Mouse (Mus musculus): ENCODE results near the gene Rinl. TPM values are rescaled to one million over a fixed set of nuclear protein-coding genes. Genes with fewer than 3 reads are reported as not detected.

The Rinl gene
- polyA plus RNA-seq, 1 experiment from 2014 or later: 4.0 TPM

DNA sequence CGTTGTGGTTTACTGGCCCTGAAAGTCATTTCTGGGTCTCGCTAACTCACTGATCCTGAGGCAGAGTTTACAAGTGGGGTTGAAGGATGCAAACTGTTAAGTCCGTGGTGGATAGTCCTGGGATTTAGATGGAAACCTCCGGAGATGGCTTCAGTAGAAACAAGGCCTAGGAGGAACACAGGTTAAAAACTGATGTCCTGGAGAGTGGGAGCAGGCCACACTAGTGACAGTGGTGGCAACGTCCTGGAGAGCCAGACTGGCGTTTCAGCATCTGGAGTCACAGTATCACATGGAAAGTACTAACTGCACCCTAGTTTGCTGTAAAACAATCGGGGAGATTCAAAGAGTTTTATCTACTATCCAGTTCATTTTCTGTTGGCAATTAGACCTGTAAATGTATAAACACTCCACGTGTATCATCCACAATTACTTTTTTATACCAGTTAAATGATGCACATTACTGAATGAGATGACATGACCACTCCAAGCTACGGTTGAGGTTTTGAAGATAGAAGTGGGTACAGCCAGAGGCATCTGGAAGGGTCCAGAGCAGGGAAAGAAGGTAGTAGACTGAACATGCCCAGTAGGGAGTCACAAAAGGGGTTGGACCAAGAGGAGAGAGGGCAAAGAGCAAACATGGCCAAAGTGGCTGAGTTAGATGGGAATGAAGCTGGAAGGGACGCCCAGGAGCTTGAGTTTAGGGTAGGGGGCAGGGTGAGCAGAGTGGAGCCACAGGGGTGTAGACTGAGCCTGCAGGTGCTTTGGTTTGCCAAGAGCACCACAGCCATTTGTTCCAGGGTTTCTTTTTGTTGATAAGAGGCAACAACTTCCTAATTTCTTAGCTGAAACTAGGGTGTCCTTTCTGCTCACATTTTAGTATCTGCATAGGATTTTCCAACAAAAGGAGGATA is 34.5 kb downstream of the Rinl start:
- peak; percentile 15 for DNase-seq (ENCODE audit: low spot score)
- Histone ChIP-seq H3K9me3 (no peaks in the 10 kb centered on the region), H3K4me1 (replicated peaks) (peaks cover 58% of the 10 kb centered on the region), H3K36me3 (peaks cover 48% of the 10 kb centered on the region), H3K27ac (no peak overlapping the region), H3K27me3 (ENCODE audit: insufficient read depth, poor library complexity, severe bottlenecking) (no peaks in the 10 kb centered on the region), H3K4me3 (no peak overlapping the region)
- 58% methylated on average over 10 of the region's 10 CpGs for WGBS

DNA sequence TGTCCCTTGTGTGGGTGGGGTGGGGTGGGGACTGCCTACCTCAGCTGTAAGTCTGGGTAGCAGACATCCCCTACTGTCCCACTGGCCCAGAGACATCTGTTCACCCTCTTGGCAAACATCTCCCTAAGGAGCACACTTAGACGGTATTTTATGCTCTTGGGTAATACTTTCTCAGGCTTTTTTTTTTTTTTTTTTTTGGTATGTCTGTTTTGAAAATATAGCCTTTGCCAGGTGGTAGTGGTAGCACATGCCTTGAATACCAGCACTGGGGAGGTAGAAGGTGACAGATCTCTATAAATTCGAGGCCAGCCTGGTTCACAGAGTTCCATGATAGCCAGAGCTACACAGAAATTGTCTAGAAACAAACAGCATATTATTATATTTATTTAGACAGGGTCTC is 35.2 kb downstream of the Rinl start:
- H3K36me3 ChIP-seq: peaks cover 41% of the 10 kb centered on the region
- WGBS: 73% methylated on average over 2 of the region's 2 CpGs

DNA sequence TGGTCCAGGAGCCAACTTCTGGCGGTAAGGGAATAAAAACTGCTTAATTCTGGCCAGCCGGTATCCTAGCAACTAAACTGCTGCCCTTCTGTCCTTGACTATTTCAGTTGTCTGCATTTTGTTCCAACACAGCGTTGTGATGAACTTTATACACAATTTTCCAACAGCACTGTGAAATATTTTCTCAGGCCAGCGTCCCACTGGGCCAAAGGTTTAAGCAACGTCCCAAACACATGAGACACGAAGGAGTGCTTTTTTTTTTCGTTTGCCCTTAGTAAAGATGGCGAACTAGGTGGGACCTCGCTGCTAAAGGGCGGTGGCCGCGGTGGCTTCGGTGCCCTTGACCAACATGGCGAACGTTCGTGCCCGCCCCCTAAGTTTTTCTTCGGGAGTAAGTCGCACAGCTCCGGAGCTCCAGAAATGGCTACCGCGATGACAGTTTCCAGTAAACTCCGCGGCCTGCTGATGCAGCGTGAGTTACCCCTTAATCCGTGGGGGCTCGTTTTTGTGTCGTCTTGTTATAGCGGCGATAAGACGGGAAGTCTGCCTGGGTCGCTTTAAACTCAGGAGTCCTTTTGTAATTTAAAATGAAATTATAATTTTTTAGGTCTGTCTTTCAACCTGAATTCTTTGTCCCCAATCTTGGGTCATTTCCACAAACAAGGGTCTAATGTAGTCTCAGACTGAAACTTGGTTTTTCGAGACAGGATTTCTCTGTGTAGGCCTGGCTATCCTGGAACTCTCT is 36.3 kb downstream of the Rinl start, which contains the start of gene Ech1:
TSS of gene Ech1 (plus strand) at position 277 of the 745 bp plus-strand sequence.
- H3K36me3 ChIP-seq: peaks cover 39% of the 10 kb centered on the region
- 3% methylated on average over 33 of the region's 33 CpGs for WGBS
- peak; percentile 90 for DNase-seq (ENCODE audit: low spot score)
- peaks cover 5% of the 10 kb centered on the region; the same call in 1 of the 2 replicates for H3K9me3 ChIP-seq
- peak within 1 kb of the TSS; percentile 60 for H3K4me3 ChIP-seq
- H3K4me1 ChIP-seq (replicated peaks): peaks cover 41% of the 10 kb centered on the region
- no peaks in the 10 kb centered on the region for H3K27me3 ChIP-seq (ENCODE audit: insufficient read depth, poor library complexity, severe bottlenecking)
- peak within 1 kb of the TSS; percentile 92 for H3K27ac ChIP-seq

More for the DNA sequence above, 35.2 kb downstream of the Rinl start:
- H3K9me3 ChIP-seq: no peaks in the 10 kb centered on the region
- peaks cover 52% of the 10 kb centered on the region for H3K4me1 ChIP-seq (replicated peaks)
- no peaks in the 10 kb centered on the region for H3K27me3 ChIP-seq (ENCODE audit: insufficient read depth, poor library complexity, severe bottlenecking)
- no peak overlapping the region for H3K27ac ChIP-seq
- no peak overlapping the region for H3K4me3 ChIP-seq
- DNase-seq (ENCODE audit: low spot score): no peak

DNA sequence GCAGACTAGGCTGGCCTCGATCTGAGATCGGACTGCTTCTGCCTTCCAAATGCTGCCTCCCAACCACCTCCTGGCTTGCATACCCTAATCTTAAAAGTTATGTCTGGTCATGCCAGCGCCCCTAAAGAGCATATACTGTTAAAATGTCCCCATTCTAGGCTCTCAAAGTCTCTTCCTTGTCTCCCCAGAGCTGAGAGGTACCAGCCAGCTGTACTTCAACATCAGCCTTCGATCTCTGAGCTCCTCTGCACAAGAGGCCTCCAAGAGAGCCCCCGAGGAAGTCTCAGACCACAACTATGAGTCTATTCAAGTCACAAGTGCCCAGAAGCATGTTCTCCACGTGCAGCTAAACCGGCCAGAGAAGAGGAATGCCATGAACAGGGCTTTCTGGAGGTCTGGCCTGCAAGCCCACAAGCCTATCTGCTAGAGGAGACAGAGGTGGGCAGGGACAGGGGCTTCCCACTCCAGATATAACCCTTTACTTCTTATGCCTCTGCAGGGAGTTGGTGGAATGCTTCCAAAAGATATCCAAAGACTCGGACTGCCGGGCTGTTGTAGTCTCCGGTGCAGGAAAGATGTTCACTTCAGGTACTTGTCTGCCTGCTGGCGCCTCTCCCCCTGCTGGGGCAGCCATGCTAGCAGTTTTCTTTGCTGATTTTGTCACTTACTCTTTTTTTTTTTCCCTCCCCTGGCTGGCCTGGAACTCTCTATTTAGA is 37.1 kb downstream of the Rinl start:
- Histone ChIP-seq H3K4me3 (peak overlapping the region; percentile 60), H3K27me3 (ENCODE audit: insufficient read depth, poor library complexity, severe bottlenecking) (no peaks in the 10 kb centered on the region), H3K27ac (peak overlapping the region; percentile 92), H3K36me3 (peaks cover 39% of the 10 kb centered on the region), H3K4me1 (replicated peaks) (peaks cover 34% of the 10 kb centered on the region), H3K9me3 (peaks cover 6% of the 10 kb centered on the region; the same call in 1 of the 2 replicates)
- WGBS: 65% methylated on average over 11 of the region's 11 CpGs
- peak; percentile 19 for DNase-seq (ENCODE audit: low spot score)

DNA sequence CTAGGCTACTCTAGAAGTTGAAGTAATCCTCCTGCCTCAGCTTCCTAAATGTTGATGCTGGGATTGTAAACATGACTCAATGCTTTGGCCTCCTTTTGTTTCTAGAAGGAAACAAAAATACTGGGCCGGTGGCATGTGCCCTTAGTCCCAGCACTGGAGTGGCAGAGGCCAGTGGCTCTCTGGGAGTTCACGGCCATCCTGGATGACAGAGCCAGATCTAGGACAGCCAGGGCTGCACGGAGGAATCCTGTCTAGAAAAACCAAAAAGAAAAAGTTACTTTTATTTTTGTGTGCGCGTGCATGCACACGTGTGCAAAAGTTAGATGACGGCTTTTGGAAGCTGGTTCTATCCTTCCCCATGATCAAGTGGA is 37.6 kb downstream of the Rinl start:
- H3K9me3 ChIP-seq: peaks cover 6% of the 10 kb centered on the region; the same call in 1 of the 2 replicates
- WGBS: 94% methylated on average over 7 of the region's 7 CpGs
- no peaks in the 10 kb centered on the region for H3K27me3 ChIP-seq (ENCODE audit: insufficient read depth, poor library complexity, severe bottlenecking)
- H3K4me3 ChIP-seq: no peak overlapping the region
- DNase-seq (ENCODE audit: low spot score): no peak
- H3K27ac ChIP-seq: peak overlapping the region; percentile 92; the same call in 1 of the 2 replicates
- H3K36me3 ChIP-seq: peaks cover 39% of the 10 kb centered on the region
- H3K4me1 ChIP-seq (replicated peaks): peaks cover 28% of the 10 kb centered on the region

DNA sequence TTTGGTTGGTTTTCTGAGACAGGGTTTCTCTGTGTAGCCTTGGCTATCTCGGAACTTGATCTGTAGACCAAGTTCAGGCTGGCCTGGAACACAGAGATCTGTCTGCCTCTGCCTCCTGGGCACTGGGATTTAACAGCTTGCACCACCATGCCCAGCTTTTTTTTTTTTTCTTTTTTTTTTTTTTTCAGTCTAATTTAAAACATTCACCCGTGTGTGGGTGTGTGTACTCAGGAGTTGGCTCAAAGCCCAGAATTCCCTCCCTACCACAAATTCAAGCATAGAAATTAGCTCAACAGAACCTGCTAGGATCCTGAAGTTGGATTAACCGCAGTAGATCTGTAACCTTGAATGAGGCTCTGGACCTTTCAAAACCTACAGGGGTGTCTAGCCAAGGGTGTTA is 38.6 kb downstream of the Rinl start:
- no peak for DNase-seq (ENCODE audit: low spot score)
- H3K4me3 ChIP-seq: no peak overlapping the region
- no peak overlapping the region for H3K27ac ChIP-seq
- H3K4me1 ChIP-seq (replicated peaks): peaks cover 22% of the 10 kb centered on the region
- peaks cover 6% of the 10 kb centered on the region; the same call in 1 of the 2 replicates for H3K9me3 ChIP-seq
- H3K36me3 ChIP-seq: peaks cover 39% of the 10 kb centered on the region
- WGBS: 86% methylated on average over 3 of the region's 3 CpGs
- H3K27me3 ChIP-seq (ENCODE audit: insufficient read depth, poor library complexity, severe bottlenecking): no peaks in the 10 kb centered on the region

DNA sequence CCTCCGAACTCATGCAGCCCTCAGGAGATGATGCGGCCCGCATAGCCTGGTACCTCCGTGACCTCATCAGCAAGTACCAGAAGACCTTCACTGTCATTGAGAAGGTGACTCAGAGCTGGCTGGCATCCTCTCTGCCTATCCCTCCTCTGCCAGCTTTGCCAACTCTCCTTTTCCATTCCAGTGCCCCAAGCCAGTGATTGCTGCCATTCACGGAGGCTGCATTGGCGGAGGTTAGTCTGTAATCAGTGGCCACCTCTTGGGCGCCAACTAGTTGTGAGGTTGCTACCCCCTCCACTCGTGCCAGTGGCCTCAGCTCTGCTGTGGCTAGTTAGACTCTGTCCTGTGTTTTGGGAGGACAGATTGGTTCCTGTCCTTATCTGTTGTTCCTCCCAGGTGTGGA is 41.1 kb downstream of the Rinl start:
- peaks cover 31% of the 10 kb centered on the region for H3K36me3 ChIP-seq
- H3K27me3 ChIP-seq (ENCODE audit: insufficient read depth, poor library complexity, severe bottlenecking): no peaks in the 10 kb centered on the region
- DNase-seq (ENCODE audit: low spot score): no peak
- H3K4me1 ChIP-seq (replicated peaks): peaks cover 10% of the 10 kb centered on the region
- H3K4me3 ChIP-seq: no peak overlapping the region
- peaks cover 6% of the 10 kb centered on the region; the same call in 1 of the 2 replicates for H3K9me3 ChIP-seq
- WGBS: 93% methylated on average over 8 of the region's 8 CpGs
- H3K27ac ChIP-seq: no peak overlapping the region

DNA sequence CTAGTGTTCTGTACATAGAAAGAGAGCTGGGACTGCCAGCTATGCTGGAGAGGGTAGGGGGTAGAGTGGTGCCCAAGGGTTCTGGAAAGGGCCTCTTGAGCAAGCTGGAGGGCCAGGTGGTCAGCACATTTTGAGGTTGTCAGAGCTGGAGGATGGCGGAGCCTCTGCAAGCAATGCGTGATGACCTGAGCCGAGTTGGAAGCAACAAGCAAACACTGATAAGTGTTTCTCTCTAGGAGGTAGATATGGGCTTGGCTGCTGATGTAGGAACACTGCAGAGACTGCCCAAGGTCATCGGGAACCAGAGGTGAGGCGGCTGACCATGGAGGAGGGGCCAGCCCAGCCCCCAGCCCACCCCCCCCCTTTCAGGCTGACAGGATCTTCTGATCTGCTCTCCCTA is 42.2 kb downstream of the Rinl start:
- Histone ChIP-seq H3K9me3 (peaks cover 6% of the 10 kb centered on the region; the same call in 1 of the 2 replicates), H3K4me1 (replicated peaks) (peaks cover 2% of the 10 kb centered on the region), H3K27ac (no peak overlapping the region), H3K4me3 (no peak overlapping the region), H3K27me3 (ENCODE audit: insufficient read depth, poor library complexity, severe bottlenecking) (no peaks in the 10 kb centered on the region), H3K36me3 (peaks cover 31% of the 10 kb centered on the region)
- DNase-seq (ENCODE audit: low spot score): no peak
- WGBS: 93% methylated on average over 5 of the region's 5 CpGs

DNA sequence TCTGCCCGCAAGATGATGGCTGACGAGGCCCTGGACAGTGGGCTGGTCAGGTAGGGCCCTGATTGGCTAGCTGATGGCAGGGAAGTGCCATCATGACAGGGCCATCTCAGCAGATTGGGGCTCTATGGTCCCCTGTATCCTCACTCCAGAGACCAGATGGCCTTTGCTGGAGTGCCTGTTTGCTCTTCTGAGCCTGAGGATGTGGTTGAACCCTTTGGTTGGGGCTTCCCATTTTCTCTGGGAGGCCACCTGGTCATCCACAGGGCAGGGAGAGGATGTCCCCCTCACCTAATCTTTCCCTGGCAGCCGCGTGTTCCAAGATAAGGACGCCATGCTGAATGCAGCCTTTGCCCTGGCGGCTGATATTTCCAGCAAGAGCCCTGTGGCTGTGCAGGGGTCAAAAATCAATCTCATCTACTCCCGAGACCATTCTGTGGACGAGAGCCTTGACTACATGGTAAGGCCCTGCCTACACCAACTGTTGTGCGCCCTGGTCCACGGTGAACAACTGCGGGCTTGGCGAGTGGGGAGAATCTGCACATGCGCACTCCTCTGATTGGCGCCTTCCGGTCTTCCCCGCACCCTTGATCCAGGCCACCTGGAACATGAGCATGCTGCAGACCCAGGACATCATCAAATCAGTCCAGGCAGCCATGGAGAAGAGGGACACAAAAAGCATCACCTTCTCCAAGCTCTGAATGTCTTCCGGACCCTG is 42.8 kb downstream of the Rinl start:
- DNase-seq (ENCODE audit: low spot score): no peak
- Histone ChIP-seq H3K4me1 (replicated peaks) (no peaks in the 10 kb centered on the region), H3K36me3 (peaks cover 31% of the 10 kb centered on the region), H3K27me3 (ENCODE audit: insufficient read depth, poor library complexity, severe bottlenecking) (no peaks in the 10 kb centered on the region), H3K4me3 (no peak overlapping the region), H3K9me3 (peaks cover 6% of the 10 kb centered on the region; the same call in 1 of the 2 replicates), H3K27ac (no peak overlapping the region)
- 92% methylated on average over 17 of the region's 17 CpGs for whole genome bisulfite sequencing

DNA sequence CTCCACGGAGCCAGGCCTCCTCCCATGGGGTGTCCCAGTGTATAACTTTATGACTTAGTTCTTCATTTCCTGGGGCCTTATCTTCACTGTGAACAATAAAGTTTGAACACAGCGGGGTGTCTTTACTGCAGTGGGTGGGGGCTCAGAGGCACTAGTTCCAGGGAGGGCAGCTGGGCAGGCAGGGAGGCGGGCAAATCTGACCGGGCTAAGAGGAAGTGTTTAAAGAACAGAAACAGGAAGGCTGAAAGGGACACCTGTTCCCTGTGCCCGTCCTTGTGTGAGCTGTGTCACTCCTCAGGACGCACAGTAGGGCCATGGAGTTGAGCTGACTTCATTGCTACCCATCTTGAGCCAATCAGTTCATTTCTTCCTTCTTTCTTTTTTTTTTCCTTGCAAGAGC is 43.4 kb downstream of the Rinl start:
- no peak for DNase-seq (ENCODE audit: low spot score)
- peaks cover 31% of the 10 kb centered on the region for H3K36me3 ChIP-seq
- no peak overlapping the region for H3K4me3 ChIP-seq
- 82% methylated on average over 6 of the region's 6 CpGs for WGBS
- peaks cover 6% of the 10 kb centered on the region; the same call in 1 of the 2 replicates for H3K9me3 ChIP-seq
- H3K27ac ChIP-seq: no peak overlapping the region
- H3K4me1 ChIP-seq (replicated peaks): no peaks in the 10 kb centered on the region
- no peaks in the 10 kb centered on the region for H3K27me3 ChIP-seq (ENCODE audit: insufficient read depth, poor library complexity, severe bottlenecking)

DNA sequence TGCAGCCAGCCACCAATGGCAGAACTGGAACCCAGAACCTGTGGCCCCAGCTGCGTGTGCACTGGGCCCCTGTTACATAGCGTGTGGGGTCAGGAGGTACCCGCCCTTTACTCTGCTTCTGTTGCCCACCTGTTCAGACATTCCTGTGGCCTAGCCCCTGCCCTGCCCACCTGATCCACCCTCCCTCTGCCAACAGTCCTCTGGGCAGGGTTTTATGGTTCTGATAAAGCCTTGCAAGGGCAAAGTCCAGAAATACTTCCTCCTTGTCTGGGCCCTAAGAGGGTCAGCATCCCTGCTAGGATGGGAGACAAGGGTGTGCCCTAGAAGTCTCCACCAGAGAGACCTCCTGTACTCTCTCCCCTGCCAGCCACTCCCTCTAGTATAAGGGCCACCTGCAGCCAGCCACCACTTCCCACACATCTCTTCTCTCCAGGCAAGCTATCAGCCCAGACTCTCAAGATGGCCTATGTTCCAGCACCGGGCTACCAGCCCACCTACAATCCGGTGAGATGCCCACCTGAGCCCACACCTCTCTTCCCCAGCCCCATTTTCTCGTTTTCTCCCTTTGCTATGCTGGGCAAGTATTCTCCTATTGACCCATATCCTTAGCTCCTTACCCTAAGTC is 45.1 kb downstream of the Rinl start, which contains the start of gene Lgals4:
TSS of gene Lgals4 (plus strand) at position 132 of the 625 bp plus-strand sequence.
- H3K4me3 ChIP-seq: no peak within 1 kb of the TSS
- 87% methylated on average over 6 of the region's 6 CpGs for WGBS
- H3K36me3 ChIP-seq: peaks cover 31% of the 10 kb centered on the region
- no peak within 1 kb of the TSS for H3K27ac ChIP-seq
- no peaks in the 10 kb centered on the region for H3K27me3 ChIP-seq (ENCODE audit: insufficient read depth, poor library complexity, severe bottlenecking)
- H3K9me3 ChIP-seq: peaks cover 6% of the 10 kb centered on the region; the same call in 1 of the 2 replicates
- no peak for DNase-seq (ENCODE audit: low spot score)
- H3K4me1 ChIP-seq (replicated peaks): no peaks in the 10 kb centered on the region

Measured in hindbrain, embryonic 10.5 days (tissue).